Mouse (Mus musculus): ENCODE results near the gene Cald1. TPM values are rescaled to one million over a fixed set of nuclear protein-coding genes. Genes with fewer than 3 reads are reported as not detected.

Gene Cald1
- polyA plus RNA-seq, 1 experiment from 2014 or later: 222 TPM

- no peaks in the 10 kb centered on the region for H3K9me3 ChIP-seq
- WGBS: 87% methylated on average over 5 of the region's 5 CpGs
Measured at GRCm38 (mm10) chr6:34765721-34766120, 167.4 kb downstream of the Cald1 start.

DNA sequence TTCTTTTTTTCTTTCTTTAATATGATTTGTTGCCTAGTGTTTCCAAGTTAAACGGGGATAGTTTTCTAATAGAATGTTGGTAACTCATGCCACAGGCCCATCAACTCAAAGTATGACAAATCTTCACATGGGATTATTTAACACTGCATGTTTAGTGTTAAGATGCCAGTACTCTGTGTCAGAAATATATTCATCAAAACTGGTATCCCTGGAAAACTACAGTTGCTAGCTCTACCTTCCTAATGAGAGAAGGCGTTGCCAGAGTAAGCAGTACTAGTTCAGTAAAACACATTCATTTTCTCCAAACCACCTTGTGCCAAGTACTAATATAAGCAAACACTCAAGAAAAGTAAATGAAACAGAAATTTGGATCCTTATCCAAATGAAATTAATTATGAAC, 171.7 kb downstream of the Cald1 start:
- H3K4me1 ChIP-seq (replicated peaks): peaks cover 5% of the 10 kb centered on the region; the same call in 1 of the 2 replicates

More at GRCm38 (mm10) chr6:34765721-34766120, 167.4 kb downstream of the Cald1 start:
- H3K4me3 ChIP-seq (replicated peaks): no peak overlapping the region
- H3K27me3 ChIP-seq: no peaks in the 10 kb centered on the region
- no peak overlapping the region for H3K27ac ChIP-seq
- ATAC-seq (ENCODE audit: insufficient number of reproducible peaks, insufficient read depth, low FRiP score, low TSS enrichment, low read depth): no peak
- H3K36me3 ChIP-seq: peaks cover 83% of the 10 kb centered on the region
- no peak overlapping the region for H3K9ac ChIP-seq (replicated peaks)
- H3K4me1 ChIP-seq (replicated peaks): peaks cover 5% of the 10 kb centered on the region; the same call in 1 of the 2 replicates
- H3K4me2 ChIP-seq: no peak overlapping the region

DNA sequence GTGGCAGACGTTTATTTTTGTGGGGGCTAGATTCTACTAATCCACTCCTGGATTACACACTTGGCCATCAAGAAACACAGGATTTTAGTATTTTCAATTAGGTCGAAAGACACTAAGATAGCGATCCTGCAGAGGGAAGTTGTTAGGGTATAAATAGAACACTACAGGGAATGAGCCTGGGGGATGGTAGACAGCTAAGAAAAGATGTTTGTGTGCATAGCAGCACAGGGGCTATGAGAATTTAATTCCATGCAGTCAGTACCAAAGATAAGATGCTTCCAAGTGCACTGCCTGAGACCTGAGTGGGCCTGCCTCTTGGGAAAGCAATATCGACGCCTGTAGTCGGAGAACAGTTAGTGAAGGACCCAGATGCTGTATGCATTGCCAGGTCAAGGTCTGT, 172.2 kb downstream of the Cald1 start:
- WGBS: 89% methylated on average over 6 of the region's 6 CpGs
- H3K36me3 ChIP-seq: peaks cover 71% of the 10 kb centered on the region
- no peak overlapping the region for H3K9ac ChIP-seq (replicated peaks)
- H3K4me2 ChIP-seq: no peak overlapping the region
- no peak for ATAC-seq (ENCODE audit: insufficient number of reproducible peaks, insufficient read depth, low FRiP score, low TSS enrichment, low read depth)
- no peaks in the 10 kb centered on the region for H3K27me3 ChIP-seq
- no peaks in the 10 kb centered on the region for H3K9me3 ChIP-seq
- peaks cover 5% of the 10 kb centered on the region; the same call in 1 of the 2 replicates for H3K4me1 ChIP-seq (replicated peaks)
- H3K27ac ChIP-seq: no peak overlapping the region
- H3K4me3 ChIP-seq (replicated peaks): no peak overlapping the region

More for the DNA sequence above, 171.7 kb downstream of the Cald1 start:
- no peaks in the 10 kb centered on the region for H3K9me3 ChIP-seq
- no peak overlapping the region for H3K27ac ChIP-seq
- H3K4me3 ChIP-seq (replicated peaks): no peak overlapping the region
- no peaks in the 10 kb centered on the region for H3K27me3 ChIP-seq
- ATAC-seq (ENCODE audit: insufficient number of reproducible peaks, insufficient read depth, low FRiP score, low TSS enrichment, low read depth): no peak
- H3K4me2 ChIP-seq: no peak overlapping the region
- WGBS: 90% methylated on average over 2 of the region's 2 CpGs
- H3K9ac ChIP-seq (replicated peaks): no peak overlapping the region
- peaks cover 76% of the 10 kb centered on the region for H3K36me3 ChIP-seq

GRCm38 (mm10) chr6:34776396-34776795, 178.1 kb downstream of the Cald1 start:
- peaks cover 32% of the 10 kb centered on the region for H3K36me3 ChIP-seq

GRCm38 (mm10) chr6:34777094-34777493, 178.8 kb downstream of the Cald1 start:
- ATAC-seq (ENCODE audit: insufficient number of reproducible peaks, insufficient read depth, low FRiP score, low TSS enrichment, low read depth): no peak
- no peaks in the 10 kb centered on the region for H3K4me1 ChIP-seq (replicated peaks)
- H3K9me3 ChIP-seq: no peaks in the 10 kb centered on the region
- WGBS: 72% methylated on average over 2 of the region's 2 CpGs
- H3K9ac ChIP-seq (replicated peaks): no peak overlapping the region
- H3K4me2 ChIP-seq: no peak overlapping the region
- H3K27ac ChIP-seq: no peak overlapping the region
- no peak overlapping the region for H3K4me3 ChIP-seq (replicated peaks)
- H3K36me3 ChIP-seq: peaks cover 25% of the 10 kb centered on the region
- H3K27me3 ChIP-seq: no peaks in the 10 kb centered on the region

More at GRCm38 (mm10) chr6:34776396-34776795, 178.1 kb downstream of the Cald1 start:
- Histone ChIP-seq H3K27me3 (no peaks in the 10 kb centered on the region), H3K4me2 (no peak overlapping the region), H3K27ac (no peak overlapping the region), H3K9ac (replicated peaks) (no peak overlapping the region), H3K4me1 (replicated peaks) (no peaks in the 10 kb centered on the region), H3K4me3 (replicated peaks) (no peak overlapping the region), H3K9me3 (no peaks in the 10 kb centered on the region)
- ATAC-seq (ENCODE audit: insufficient number of reproducible peaks, insufficient read depth, low FRiP score, low TSS enrichment, low read depth): no peak

DNA sequence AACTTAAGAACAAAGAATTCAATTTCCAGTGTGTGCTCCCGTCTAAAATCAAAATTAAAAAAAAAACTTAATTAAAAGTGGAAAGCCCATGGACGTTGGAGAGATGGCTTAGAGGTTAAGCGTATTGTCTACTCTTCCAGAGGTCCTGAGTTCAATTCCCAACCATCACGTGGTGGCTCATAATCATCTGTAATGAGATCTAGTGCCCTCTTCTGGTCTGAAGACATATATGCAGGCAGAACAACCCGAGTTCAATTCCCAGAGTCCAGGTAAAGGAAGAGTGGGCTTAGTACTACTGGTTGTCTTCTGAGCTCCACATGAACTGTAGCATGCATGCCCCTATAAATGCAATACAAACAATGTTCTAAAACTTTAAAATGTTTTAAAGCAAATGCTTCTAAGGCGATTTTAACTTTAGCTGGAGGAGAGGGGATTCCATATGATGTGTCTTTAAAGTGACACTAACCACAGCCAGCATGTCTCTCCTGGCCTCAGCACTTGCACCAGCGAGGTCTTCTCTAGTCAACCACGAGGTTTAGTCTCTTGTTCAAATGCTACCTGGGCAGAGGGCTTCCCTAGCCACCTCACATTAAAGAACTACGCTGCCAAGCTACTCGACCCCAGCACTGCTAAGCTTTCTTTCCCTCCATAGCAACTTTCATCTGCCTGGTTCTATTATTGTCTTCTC, 179.8 kb downstream of the Cald1 start:
- Histone ChIP-seq H3K9me3 (no peaks in the 10 kb centered on the region), H3K4me2 (no peak overlapping the region), H3K27me3 (no peaks in the 10 kb centered on the region), H3K4me1 (replicated peaks) (no peaks in the 10 kb centered on the region), H3K9ac (replicated peaks) (no peak overlapping the region), H3K36me3 (peaks cover 17% of the 10 kb centered on the region), H3K4me3 (replicated peaks) (no peak overlapping the region), H3K27ac (no peak overlapping the region)
- WGBS: 80% methylated on average over 10 of the region's 10 CpGs
- ATAC-seq (ENCODE audit: insufficient number of reproducible peaks, insufficient read depth, low FRiP score, low TSS enrichment, low read depth): no peak

- WGBS: under 1% methylated on average over 79 of the region's 81 CpGs
- peak within 1 kb of the TSS; percentile 71 for H3K4me2 ChIP-seq
- no peaks in the 10 kb centered on the region for H3K9me3 ChIP-seq
- ATAC-seq (ENCODE audit: insufficient number of reproducible peaks, insufficient read depth, low FRiP score, low TSS enrichment, low read depth): peak; percentile 90
- peaks cover 4% of the 10 kb centered on the region; the same call in 1 of the 2 replicates for H3K36me3 ChIP-seq
- peak within 1 kb of the TSS; percentile 94 for H3K9ac ChIP-seq (replicated peaks)
- no peaks in the 10 kb centered on the region for H3K4me1 ChIP-seq (replicated peaks)
- H3K4me3 ChIP-seq (replicated peaks): peak within 1 kb of the TSS; percentile 69
- H3K27ac ChIP-seq: peak within 1 kb of the TSS; percentile 97
- H3K27me3 ChIP-seq: no peaks in the 10 kb centered on the region
Measured at GRCm38 (mm10) chr6:34780231-34780942, 182.1 kb downstream of the Cald1 start, which contains the start of gene Agbl3. Gene Agbl3 (plus strand): TSS chr6:34780432.

DNA sequence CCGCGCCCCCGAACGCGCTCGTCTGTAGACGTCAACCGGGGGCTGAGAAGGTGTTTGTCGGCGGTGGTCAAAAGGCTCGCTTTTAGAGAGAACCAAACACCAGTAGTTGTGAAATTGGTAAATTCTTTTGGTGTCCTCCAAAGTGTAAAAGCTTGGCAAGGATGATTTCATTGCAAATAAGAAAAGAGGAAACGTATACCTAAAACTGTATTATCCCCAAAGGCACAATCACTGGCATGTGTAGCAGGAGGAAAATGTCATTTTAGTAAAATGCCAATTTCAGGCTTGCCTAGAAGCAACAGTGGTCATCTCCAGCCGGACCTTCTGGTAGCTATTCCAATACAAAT, 182.6 kb downstream of the Cald1 start:
- Histone ChIP-seq H3K4me1 (replicated peaks) (no peaks in the 10 kb centered on the region), H3K36me3 (peaks cover 6% of the 10 kb centered on the region; the same call in 1 of the 2 replicates), H3K27me3 (no peaks in the 10 kb centered on the region), H3K27ac (peak overlapping the region; percentile 97), H3K9me3 (no peaks in the 10 kb centered on the region), H3K4me2 (peak overlapping the region; percentile 71), H3K4me3 (replicated peaks) (peak overlapping the region; percentile 69), H3K9ac (replicated peaks) (peak overlapping the region; percentile 94)
- no peak for ATAC-seq (ENCODE audit: insufficient number of reproducible peaks, insufficient read depth, low FRiP score, low TSS enrichment, low read depth)
- 4% methylated on average over 13 of the region's 13 CpGs for WGBS

DNA sequence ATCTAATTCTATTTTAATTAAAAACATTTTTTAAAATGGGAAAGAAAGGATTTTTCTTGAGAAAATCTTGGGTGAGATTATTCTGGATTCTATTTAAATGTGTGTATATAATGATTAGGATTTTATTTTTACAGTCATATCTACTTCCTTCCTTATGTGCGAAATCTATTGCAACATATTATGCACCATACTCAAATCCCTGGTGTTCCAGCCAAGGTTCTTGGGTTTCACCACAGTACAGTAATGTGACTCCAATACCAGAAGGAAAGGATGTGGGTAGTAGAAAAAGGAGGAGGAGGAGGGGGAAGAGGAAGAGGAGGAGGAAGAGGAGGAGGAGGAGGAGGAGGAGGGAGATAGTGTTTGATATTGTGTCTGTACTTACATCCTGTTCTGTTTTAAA, 184.2 kb downstream of the Cald1 start:
- no peak for ATAC-seq (ENCODE audit: insufficient number of reproducible peaks, insufficient read depth, low FRiP score, low TSS enrichment, low read depth)
- H3K4me2 ChIP-seq: no peak overlapping the region
- H3K9ac ChIP-seq (replicated peaks): no peak overlapping the region
- WGBS: 95% methylated on average over 1 of the region's 1 CpGs
- peaks cover 7% of the 10 kb centered on the region; the same call in 1 of the 2 replicates for H3K36me3 ChIP-seq
- H3K4me3 ChIP-seq (replicated peaks): no peak overlapping the region
- H3K27ac ChIP-seq: no peak overlapping the region
- H3K9me3 ChIP-seq: no peaks in the 10 kb centered on the region
- H3K4me1 ChIP-seq (replicated peaks): no peaks in the 10 kb centered on the region
- H3K27me3 ChIP-seq: no peaks in the 10 kb centered on the region

GRCm38 (mm10) chr6:34796881-34797280, 198.6 kb downstream of the Cald1 start:
- Histone ChIP-seq H3K9me3 (no peaks in the 10 kb centered on the region), H3K4me1 (replicated peaks) (no peaks in the 10 kb centered on the region), H3K4me3 (replicated peaks) (no peak overlapping the region), H3K36me3 (no peaks in the 10 kb centered on the region), H3K27me3 (no peaks in the 10 kb centered on the region), H3K9ac (replicated peaks) (no peak overlapping the region), H3K27ac (no peak overlapping the region), H3K4me2 (no peak overlapping the region)
- WGBS: 84% methylated on average over 3 of the region's 3 CpGs
- ATAC-seq (ENCODE audit: insufficient number of reproducible peaks, insufficient read depth, low FRiP score, low TSS enrichment, low read depth): no peak

- H3K27ac ChIP-seq: no peak overlapping the region
- no peaks in the 10 kb centered on the region for H3K9me3 ChIP-seq
- H3K4me1 ChIP-seq (replicated peaks): no peaks in the 10 kb centered on the region
- WGBS: 69% methylated on average over 3 of the region's 3 CpGs
- H3K27me3 ChIP-seq: no peaks in the 10 kb centered on the region
- no peak for ATAC-seq (ENCODE audit: insufficient number of reproducible peaks, insufficient read depth, low FRiP score, low TSS enrichment, low read depth)
- no peak overlapping the region for H3K9ac ChIP-seq (replicated peaks)
- H3K36me3 ChIP-seq: no peaks in the 10 kb centered on the region
- no peak overlapping the region for H3K4me2 ChIP-seq
- no peak overlapping the region for H3K4me3 ChIP-seq (replicated peaks)
Measured at GRCm38 (mm10) chr6:34797887-34798286, 199.6 kb downstream of the Cald1 start.
